Mouse (Mus musculus) naive thymus-derived CD4-positive, alpha-beta T cell, adult 2 months (primary cell): ENCODE measurements around the gene Tmem170b.
"Not testable (repeated sequence)": the region's sequence is repeated elsewhere in the genome, so short reads cannot be mapped to it uniquely, and the experiment has no call there.

Experiments
- DNase-seq: peaks from one replicate; pipeline ENCODE4 v3.0.0-alpha.2; 2011; ENCODE audit warnings: low read depth

Gene Tmem170b

GRCm38 (mm10) chr13:41669951-41670350 is 64.2 kb downstream of the Tmem170b start:
- DNase-seq, result no peak

GRCm38 (mm10) chr13:41670386-41671130 is 64.9 kb downstream of the Tmem170b start:
- no peak for DNase-seq

- DNase-seq, result no peak
These were observed 65.5 kb downstream of the Tmem170b start for GRCm38 (mm10) chr13:41671136-41671705.

- DNase-seq, result not testable (repeated sequence)
These were observed 67.2 kb downstream of the Tmem170b start for GRCm38 (mm10) chr13:41672904-41673303.

GRCm38 (mm10) chr13:41673541-41673940 is 67.8 kb downstream of the Tmem170b start:
- DNase-seq, result no peak

- not testable (repeated sequence) for DNase-seq
These were observed 68.9 kb downstream of the Tmem170b start for GRCm38 (mm10) chr13:41674608-41675007.

- no peak for DNase-seq
These were observed 69.8 kb downstream of the Tmem170b start for GRCm38 (mm10) chr13:41675498-41675897.

- DNase-seq, result no peak
These were observed 70.5 kb downstream of the Tmem170b start for GRCm38 (mm10) chr13:41675966-41676835.

- no peak for DNase-seq
These were observed 71.1 kb downstream of the Tmem170b start for GRCm38 (mm10) chr13:41676836-41677186.

- no peak for DNase-seq
These were observed 75.3 kb downstream of the Tmem170b start for GRCm38 (mm10) chr13:41680854-41681549.

- no peak for DNase-seq
These were observed 76.8 kb downstream of the Tmem170b start for GRCm38 (mm10) chr13:41682341-41683119.

GRCm38 (mm10) chr13:41683356-41684012 is 77.8 kb downstream of the Tmem170b start:
- no peak for DNase-seq

- no peak for DNase-seq
These were observed 79.8 kb downstream of the Tmem170b start for GRCm38 (mm10) chr13:41685499-41685898.

GRCm38 (mm10) chr13:41689055-41689454 is 83.3 kb downstream of the Tmem170b start:
- no peak for DNase-seq

- DNase-seq, result no peak
These were observed 83.9 kb downstream of the Tmem170b start for GRCm38 (mm10) chr13:41689598-41690045.
